In the genomic region with DNA sequence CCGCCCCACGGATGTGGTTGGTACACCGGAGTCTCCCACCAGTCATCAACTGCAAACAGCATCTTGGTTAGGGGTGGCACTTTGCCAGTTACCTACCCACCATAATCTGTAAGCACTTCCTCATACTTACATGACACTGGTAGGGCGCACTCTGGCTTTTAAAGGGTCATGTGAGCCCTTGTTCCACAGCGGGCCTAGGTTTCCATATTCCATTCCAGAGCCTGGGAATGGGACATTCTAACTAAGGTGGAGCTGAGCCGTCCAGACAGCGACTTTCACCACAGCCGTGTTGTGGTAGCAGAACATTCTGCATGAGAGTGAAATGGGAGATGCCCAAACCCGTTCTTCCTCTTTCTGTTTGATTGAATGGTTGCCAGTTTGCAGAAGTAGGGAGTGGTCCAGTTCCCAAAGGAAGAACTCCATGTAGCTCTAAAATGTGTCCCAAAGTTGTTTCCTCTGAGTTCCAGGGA, we compare ENCODE assay signal across 12 mouse cellular contexts.
DNase-seq lines count a peak whose midpoint lies in the region; ATAC-seq and TF ChIP-seq lines count a peak whose summit lies in the region.
"Had no signal": no experiment of that assay in that cellular context is flagged by ENCODE, and none has a peak within 500 bp of the region (broad histone marks: within the 10 kb centered on the region; RNA-seq: fewer than 3 reads in every experiment).

No protein-coding gene starts in this region.

- H3K9ac ChIP-seq in heart, embryonic 11.5 days (ENCODE audit: low read depth, low read length) = no peak overlapping the region
- H3K9ac ChIP-seq: limb, embryonic 12.5 days had no signal

- no peak for TF ChIP-seq CTCF in bone marrow, adult 2 months (IDR thresholded peaks at IDR 0.05; ENCODE audit: control insufficient read depth, insufficient read depth, low read length)

- TF ChIP-seq POLR2A in bone marrow, adult 2 months (IDR thresholded peaks at IDR 0.05; ENCODE audit: borderline replicate concordance, control insufficient read depth, low read depth, low read length) = no peak

- H3K36me3 ChIP-seq in heart, embryonic 11.5 days (ENCODE audit: control insufficient read depth, insufficient read depth, low read length) = no peaks in the 10 kb centered on the region
- no peaks in the 10 kb centered on the region for H3K36me3 ChIP-seq in hindbrain, embryonic 10.5 days
- H3K36me3 ChIP-seq: limb, embryonic 12.5 days had no signal

- no peaks in the 10 kb centered on the region for H3K4me1 ChIP-seq in heart, embryonic 11.5 days (ENCODE audit: control insufficient read depth, insufficient read depth, low read length)
- H3K4me1 ChIP-seq in bone marrow, adult 2 months (ENCODE audit: control insufficient read depth, insufficient read depth, low read length) = peaks cover 2% of the 10 kb centered on the region; the same call in 1 of the 2 replicates
- H3K4me1 ChIP-seq in hindbrain, embryonic 10.5 days (replicated peaks) = no peaks in the 10 kb centered on the region

- no peak for ATAC-seq in heart, embryonic 11.5 days (replicated peaks; ENCODE audit: insufficient number of reproducible peaks, low FRiP score, low TSS enrichment)

- no peak overlapping the region for H3K4me2 ChIP-seq in heart, embryonic 11.5 days
- H3K4me2 ChIP-seq: limb, embryonic 12.5 days had no signal

- peak; percentile 1 for DNase-seq in heart, postnatal 25 days (ENCODE audit: low spot score)
- peak; percentile 66 for DNase-seq in lung, postnatal 36 days
- DNase-seq in thymus, postnatal 14 days = peak; percentile 34
- no peak for DNase-seq in left cerebral cortex, postnatal 25 days (ENCODE audit: low spot score in 2 of 2)
- DNase-seq in cerebellum, adult 9-10 months = no peak
- no peak for DNase-seq in hindbrain, embryonic 10.5 days (ENCODE audit: low spot score)
- DNase-seq: kidney, adult 18-20 months; right cerebral cortex, postnatal 14 days had no signal

- no peak overlapping the region for H3K4me3 ChIP-seq in heart, embryonic 11.5 days (ENCODE audit: low read depth, low read length)
- peak overlapping the region; percentile 33 for H3K4me3 ChIP-seq in bone marrow, adult 2 months (replicated peaks; ENCODE audit: control insufficient read depth, low read depth, low read length)
- no peak overlapping the region for H3K4me3 ChIP-seq in hindbrain, embryonic 10.5 days
- H3K4me3 ChIP-seq: heart, adult 2 months; limb, embryonic 12.5 days had no signal

- no peak overlapping the region for H3K27ac ChIP-seq in heart, embryonic 11.5 days (ENCODE audit: low read depth, low read length)
- no peak overlapping the region for H3K27ac ChIP-seq in bone marrow, adult 2 months (ENCODE audit: control insufficient read depth, insufficient read depth, low read depth, low read length, poor library complexity)
- no peak overlapping the region for H3K27ac ChIP-seq in hindbrain, embryonic 10.5 days
- H3K27ac ChIP-seq: heart, adult 2 months; limb, embryonic 12.5 days had no signal

- no peaks in the 10 kb centered on the region for H3K9me3 ChIP-seq in heart, embryonic 11.5 days (replicated peaks; ENCODE audit: control insufficient read depth, low read length)
- no peaks in the 10 kb centered on the region for H3K9me3 ChIP-seq in hindbrain, embryonic 10.5 days
- H3K9me3 ChIP-seq: limb, embryonic 12.5 days had no signal

- intact Hi-C loops in heart, postnatal 25 days (cut with DNase I) = no loop called here
- intact Hi-C loops in left cerebral cortex, postnatal 25 days (cut with DNase I) = no loop called here

- WGBS in heart, embryonic 11.5 days (ENCODE audit: insufficient replicate concordance) = 84% methylated on average over 9 of the region's 9 CpGs
- WGBS in bone marrow, adult 2 months = under 1% methylated on average over 9 of the region's 9 CpGs
- WGBS in hindbrain, embryonic 10.5 days = 91% methylated on average over 9 of the region's 9 CpGs

- no peaks in the 10 kb centered on the region for H3K27me3 ChIP-seq in heart, embryonic 11.5 days (ENCODE audit: control insufficient read depth, insufficient read depth, low read length)
- H3K27me3 ChIP-seq in hindbrain, embryonic 10.5 days (ENCODE audit: insufficient read depth, poor library complexity, severe bottlenecking) = no peaks in the 10 kb centered on the region
- H3K27me3 ChIP-seq: limb, embryonic 12.5 days had no signal

Comparison
In these comparisons a context has a peak if more than half of its experiments do, and no peak if none do; other contexts are left out.
1. DNase-seq: peak in heart, postnatal 25 days (single experiment), lung, postnatal 36 days (single experiment) and thymus, postnatal 14 days (single experiment); none in left cerebral cortex, postnatal 25 days (0 of 2), cerebellum, adult 9-10 months (single experiment) and hindbrain, embryonic 10.5 days (single experiment).